Mouse (Mus musculus) lung, postnatal 0 days (tissue): ENCODE results near the gene Gng7.

ENCODE experiments used
- CTCF ChIP-seq: IDR thresholded peaks from 2 replicates; pipeline ENCODE4 v1.5.1; 2016; ENCODE audit warnings: antibody characterized with exemption, mild to moderate bottlenecking
- EP300 ChIP-seq: IDR thresholded peaks from 2 replicates; pipeline ENCODE4 v1.6.1; 2016; ENCODE audit warnings: antibody characterized with exemption, mild to moderate bottlenecking, control low read depth

- TF ChIP-seq CTCF (no peak), EP300 (peak; percentile 58; the same call in 1 of the 2 replicates)
Measured at GRCm38 (mm10) chr10:80962585-80962984, 52.2 kb downstream of the Gng7 start.
